ENCODE assay signal across 7 mouse cellular contexts in genomic region chr10:28113879-28114278, GRCm38 (mm10). TPM values are rescaled to one million over a fixed set of nuclear protein-coding genes. Genes with fewer than 3 reads are reported as not detected.
A peak's percentile ranks its signal among the peaks of the same experiment; 100 is the strongest.
DNase-seq lines count a peak whose midpoint lies in the region; ATAC-seq lines count a peak whose summit lies in the region.

No protein-coding gene starts in this region.

- H3K9ac ChIP-seq in stomach, embryonic 16.5 days (ENCODE audit: low read length): no peak overlapping the region

- H3K4me1 ChIP-seq in stomach, embryonic 16.5 days (ENCODE audit: control insufficient read depth, insufficient read depth, low read length): peaks cover 15% of the 10 kb centered on the region

- no peaks in the 10 kb centered on the region for H3K27me3 ChIP-seq in stomach, embryonic 16.5 days (ENCODE audit: control insufficient read depth, insufficient read depth, low read length)

- ATAC-seq in stomach, embryonic 16.5 days (ENCODE audit: insufficient read depth, low FRiP score): peak; percentile 25; the same call in 1 of the 2 replicates

- intact Hi-C loops in left cerebral cortex, postnatal 14 days (cut with DNase I): loop anchor here (5.0 kb wide), 1 partner anchor 37 kb away; no protein-coding TSS in a partner anchor

- H3K27ac ChIP-seq in stomach, embryonic 16.5 days (ENCODE audit: low read length): no peak overlapping the region

- H3K4me3 ChIP-seq in stomach, embryonic 16.5 days (replicated peaks; ENCODE audit: low read length): no peak overlapping the region

- peak; percentile 61 to 67 for DNase-seq in left cerebral cortex, adult 18-20 months (ENCODE audit: low spot score in 2 of 2)
- DNase-seq in left cerebral cortex, adult 11 months (ENCODE audit: low spot score): no peak
- DNase-seq in heart, adult 9 months (ENCODE audit: low spot score in 2 of 2): peak; percentile 60 to 69
- DNase-seq in left cerebral cortex, postnatal 14 days (ENCODE audit: low spot score in 2 of 2): peak; percentile 55 to 76
- no peak for DNase-seq in urinary bladder, postnatal 4 days (ENCODE audit: low spot score in 2 of 2)
- no peak for DNase-seq in ovary, adult 18-20 months (ENCODE audit: low spot score)

- H3K36me3 ChIP-seq in stomach, embryonic 16.5 days (ENCODE audit: control insufficient read depth, insufficient read depth, low read length): no peaks in the 10 kb centered on the region

- 50% methylated on average over 3 of the region's 3 CpGs for WGBS in stomach, embryonic 16.5 days

- H3K9me3 ChIP-seq in stomach, embryonic 16.5 days (replicated peaks; ENCODE audit: control insufficient read depth, low read length): 0 out of 2 replicates have a peak, but pooled peaks cover 4% of the 10 kb centered on the region

- no peak overlapping the region for H3K4me2 ChIP-seq in stomach, embryonic 16.5 days (ENCODE audit: low read depth, low read length)

RNA-seq across cellular contexts. Expression of gene Ptprk, which starts 39.3 kb away (rescaled TPM):
- 10 to 100 TPM; 61.4 to 62.5 TPM for total RNA-seq in left cerebral cortex, adult 18-20 months (2021)
- 100 to 1,000 TPM in 1 of 2 experiments, 10 to 100 TPM in 1; 95.9 to 115 TPM for total RNA-seq in left cerebral cortex, postnatal 14 days (2021)
- 45.2 and 46.4 TPM in 2 replicates for polyA plus RNA-seq in stomach, embryonic 16.5 days (2015; fragmentation: Nextera tagmentation; extraction: Ambion mirVana)

Comparison
In these comparisons a context has a peak if more than half of its experiments do, and no peak if none do; other contexts are left out.
1. DNase-seq: peak in left cerebral cortex, adult 18-20 months (2 of 2), heart, adult 9 months (2 of 2) and left cerebral cortex, postnatal 14 days (2 of 2); none in left cerebral cortex, adult 11 months (single experiment), urinary bladder, postnatal 4 days (0 of 2) and ovary, adult 18-20 months (single experiment).